Mouse (Mus musculus) olfactory bulb, adult 2 months (tissue): ENCODE results near the gene Mpzl1. TPM values are rescaled to one million over a fixed set of nuclear protein-coding genes. Genes with fewer than 3 reads are reported as not detected.

Experiments
- H3K27ac ChIP-seq: fragments of 200-500 bp; 2 replicates; pipeline ENCODE4 v1.5.1; 2012; ENCODE audit warnings: low read depth, low read length; ENCODE audit not compliant: insufficient read depth
- H3K4me1 ChIP-seq: fragments of 200-500 bp; 2 replicates; pipeline ENCODE4 v1.6.1; 2012; ENCODE audit warnings: low read length; ENCODE audit not compliant: control insufficient read depth, insufficient read depth
- H3K4me3 ChIP-seq: fragments of 200-500 bp; 2 replicates; pipeline ENCODE4 v1.5.1; 2012; ENCODE audit warnings: mild to moderate bottlenecking, low read depth, low read length, moderate library complexity; ENCODE audit not compliant: insufficient read depth
- CTCF ChIP-seq: fragments of 200-500 bp; IDR thresholded peaks from 2 replicates; pipeline ENCODE4 v1.5.1; 2012; ENCODE audit warnings: low read depth, mild to moderate bottlenecking, low read length, moderate library complexity; ENCODE audit not compliant: insufficient read depth
- POLR2A ChIP-seq: fragments of 200-500 bp; IDR thresholded peaks from 2 replicates; pipeline ENCODE4 v1.6.1; 2012; ENCODE audit warnings: mild to moderate bottlenecking, low read depth, low read length, moderate library complexity; ENCODE audit not compliant: insufficient read depth
- WGBS: fragments of 180-500 bp; shearing (Covaris S2); methylation state at CpG from one replicate; pipeline ENCODE4 v1.1.7; 2018; 5-methylcytosine and 5-hydroxymethylcytosine counted together
- polyA plus RNA-seq: library from polyadenylated mRNA; stranded (reverse); fragments of >200 nt; gene quantifications from 2 replicates; pipeline ENCODE4 v1.2.4, GENCODE M21; 2012; ENCODE audit warnings: low replicate concordance; ENCODE audit not compliant: missing spikeins, insufficient read depth, insufficient read length

The Mpzl1 gene
- polyA plus RNA-seq, 1 experiment = not detected

- H3K4me1 ChIP-seq = peaks cover 14% of the 10 kb centered on the region
- no peak overlapping the region for H3K4me3 ChIP-seq
- no peak overlapping the region for H3K27ac ChIP-seq
- WGBS = 66% methylated on average over 4 of the region's 4 CpGs
- TF ChIP-seq CTCF (no peak), POLR2A (no peak)
These were observed 20.4 kb downstream of the Mpzl1 start for GRCm38 (mm10) chr1:165613926-165614325.

- Histone ChIP-seq H3K4me1 (peaks cover 8% of the 10 kb centered on the region), H3K27ac (no peak overlapping the region), H3K4me3 (no peak overlapping the region)
- 72% methylated on average over 5 of the region's 5 CpGs for WGBS
- TF ChIP-seq CTCF = no peak
- no peak for TF ChIP-seq POLR2A
These were observed 21.6 kb downstream of the Mpzl1 start for GRCm38 (mm10) chr1:165612714-165613113.

- TF ChIP-seq CTCF (no peak), POLR2A (no peak)
- 30% methylated on average over 9 of the region's 9 CpGs for whole genome bisulfite sequencing
- Histone ChIP-seq H3K4me3 (no peak overlapping the region), H3K4me1 (peaks cover 8% of the 10 kb centered on the region), H3K27ac (peak overlapping the region; percentile 56; the same call in 1 of the 2 replicates)
These were observed 23.9 kb downstream of the Mpzl1 start for GRCm38 (mm10) chr1:165610321-165610999.

GRCm38 (mm10) chr1:165609495-165610320 is 24.6 kb downstream of the Mpzl1 start:
- TF ChIP-seq POLR2A = no peak
- TF ChIP-seq CTCF = no peak
- Histone ChIP-seq H3K4me1 (peaks cover 8% of the 10 kb centered on the region), H3K4me3 (no peak overlapping the region), H3K27ac (no peak overlapping the region)
- 68% methylated on average over 7 of the region's 7 CpGs for WGBS

- WGBS = 92% methylated on average over 4 of the region's 4 CpGs
- Histone ChIP-seq H3K4me3 (no peak overlapping the region), H3K27ac (no peak overlapping the region), H3K4me1 (peaks cover 8% of the 10 kb centered on the region)
- TF ChIP-seq CTCF (no peak), POLR2A (no peak)
These were observed 25.4 kb downstream of the Mpzl1 start for GRCm38 (mm10) chr1:165608904-165609303.

GRCm38 (mm10) chr1:165605774-165606173 is 28.6 kb downstream of the Mpzl1 start:
- WGBS = 66% methylated on average over 6 of the region's 6 CpGs
- H3K4me3 ChIP-seq = no peak overlapping the region
- TF ChIP-seq CTCF (no peak), POLR2A (no peak)
- no peak overlapping the region for H3K27ac ChIP-seq
- H3K4me1 ChIP-seq = peaks cover 5% of the 10 kb centered on the region

- H3K4me1 ChIP-seq = peaks cover 2% of the 10 kb centered on the region; the same call in 1 of the 2 replicates
- H3K4me3 ChIP-seq = no peak overlapping the region
- 89% methylated on average over 3 of the region's 3 CpGs for WGBS
- no peak overlapping the region for H3K27ac ChIP-seq
- TF ChIP-seq CTCF = no peak
- no peak for TF ChIP-seq POLR2A
These were observed 29.2 kb downstream of the Mpzl1 start for GRCm38 (mm10) chr1:165605108-165605507.

GRCm38 (mm10) chr1:165604203-165604602 is 30.1 kb downstream of the Mpzl1 start:
- H3K4me1 ChIP-seq = no peaks in the 10 kb centered on the region
- H3K4me3 ChIP-seq = no peak overlapping the region
- WGBS = 88% methylated on average over 8 of the region's 8 CpGs
- TF ChIP-seq CTCF = no peak
- no peak for TF ChIP-seq POLR2A
- H3K27ac ChIP-seq = no peak overlapping the region

GRCm38 (mm10) chr1:165603218-165603617 is 31.1 kb downstream of the Mpzl1 start:
- H3K27ac ChIP-seq = no peak overlapping the region
- H3K4me1 ChIP-seq = no peaks in the 10 kb centered on the region
- TF ChIP-seq CTCF (no peak), POLR2A (no peak)
- WGBS = 77% methylated on average over 14 of the region's 14 CpGs
- no peak overlapping the region for H3K4me3 ChIP-seq

- Histone ChIP-seq H3K4me1 (no peaks in the 10 kb centered on the region), H3K4me3 (no peak overlapping the region), H3K27ac (no peak overlapping the region)
- no peak for TF ChIP-seq POLR2A
- no peak for TF ChIP-seq CTCF
- WGBS = 76% methylated on average over 10 of the region's 10 CpGs
These were observed 32.5 kb downstream of the Mpzl1 start for GRCm38 (mm10) chr1:165601775-165602280.
